Mouse (Mus musculus) left cerebral cortex, postnatal 4 days (tissue): ENCODE measurements around the gene Rapgef1. TPM values are rescaled to one million over a fixed set of nuclear protein-coding genes. Genes with fewer than 3 reads are reported as not detected.
A peak's percentile ranks its signal among the peaks of the same experiment; 100 is the strongest.
"Not testable (repeated sequence)": the region's sequence is repeated elsewhere in the genome, so short reads cannot be mapped to it uniquely, and the experiment has no call there.

Experiments used
- DNase-seq: peaks from one replicate; pipeline ENCODE4 v3.0.0-alpha.2; 2022
- intact Hi-C: fragments of 180-260 bp; cut with DNase I; formaldehyde crosslinking; loops from one replicate; pipeline ENCODE4 v1.15.1; 2025
- total RNA-seq, 2 experiments: library from RNA; stranded (reverse); gene quantifications; 2 replicates each; pipeline ENCODE4 v1.2.3; 2021

The Rapgef1 gene
- total RNA-seq, 2 experiments from 2014 or later: 149 to 155 TPM

- intact Hi-C loops: no loop called here
- no peak for DNase-seq
These were observed 113.0 kb downstream of the Rapgef1 start for GRCm38 (mm10) chr2:29732559-29732958.

GRCm38 (mm10) chr2:29733348-29733747 is 113.8 kb downstream of the Rapgef1 start:
- intact Hi-C loops: no loop called here
- no peak for DNase-seq

DNA sequence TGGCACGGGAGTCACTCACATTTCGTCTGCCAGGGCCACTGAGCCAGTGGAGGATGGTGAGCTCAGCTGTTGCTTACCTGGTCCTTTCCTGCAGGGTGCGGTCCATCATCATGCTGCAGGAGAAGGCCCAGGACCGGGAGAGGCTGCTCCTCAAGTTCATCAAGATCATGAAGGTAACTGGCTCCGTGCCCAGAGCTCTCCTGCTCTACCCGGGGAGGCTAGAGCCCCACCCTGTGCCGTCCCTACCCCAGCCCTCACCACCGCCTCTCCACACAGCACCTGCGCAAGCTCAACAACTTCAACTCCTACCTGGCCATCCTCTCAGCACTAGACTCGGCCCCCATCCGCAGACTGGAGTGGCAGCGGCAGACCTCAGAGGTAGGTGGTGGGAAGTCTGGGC is 116.2 kb downstream of the Rapgef1 start:
- intact Hi-C loops: no loop called here
- no peak for DNase-seq

DNA sequence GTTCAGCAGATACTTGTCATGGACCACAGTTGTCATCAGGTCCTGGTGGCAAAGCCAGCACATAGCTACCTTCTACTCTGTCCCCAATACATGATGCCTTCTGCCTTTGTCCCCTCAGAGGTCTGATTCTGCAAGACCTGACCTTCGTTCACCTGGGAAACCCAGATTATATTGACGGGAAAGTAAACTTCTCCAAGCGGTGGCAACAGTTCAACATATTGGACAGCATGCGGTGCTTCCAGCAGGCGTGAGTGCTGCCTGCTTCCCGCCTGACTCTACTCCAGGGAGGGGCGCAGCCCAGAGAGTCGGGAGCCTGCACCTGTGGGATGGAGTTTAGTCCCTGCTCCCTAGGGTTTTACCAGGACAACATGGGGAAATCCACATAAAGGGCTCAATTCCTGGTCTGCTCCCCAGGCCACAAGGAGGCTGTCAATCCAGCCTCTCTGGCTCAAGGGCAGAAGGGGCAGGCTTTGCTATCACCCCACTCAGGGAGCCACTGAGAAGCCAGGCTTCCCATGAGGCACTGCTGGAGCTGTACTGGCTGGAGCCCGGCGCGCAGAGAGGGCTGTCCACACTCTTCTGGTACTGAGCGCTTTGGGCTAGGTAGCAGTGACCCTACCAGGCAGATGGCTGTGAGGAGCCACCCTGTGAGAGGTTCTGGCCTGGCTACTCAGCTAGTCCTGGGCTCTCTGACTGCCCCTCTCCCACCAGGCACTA is 117.8 kb downstream of the Rapgef1 start:
- DNase-seq: no peak
- intact Hi-C loops: no loop called here

- intact Hi-C loops: no loop called here
- no peak for DNase-seq
These were observed 119.3 kb downstream of the Rapgef1 start for GRCm38 (mm10) chr2:29738799-29739198.

- no peak for DNase-seq
- intact Hi-C loops: no loop called here
These were observed 119.8 kb downstream of the Rapgef1 start for GRCm38 (mm10) chr2:29739368-29739767.

GRCm38 (mm10) chr2:29741207-29741606 is 121.7 kb downstream of the Rapgef1 start:
- intact Hi-C loops: no loop called here
- no peak for DNase-seq

DNA sequence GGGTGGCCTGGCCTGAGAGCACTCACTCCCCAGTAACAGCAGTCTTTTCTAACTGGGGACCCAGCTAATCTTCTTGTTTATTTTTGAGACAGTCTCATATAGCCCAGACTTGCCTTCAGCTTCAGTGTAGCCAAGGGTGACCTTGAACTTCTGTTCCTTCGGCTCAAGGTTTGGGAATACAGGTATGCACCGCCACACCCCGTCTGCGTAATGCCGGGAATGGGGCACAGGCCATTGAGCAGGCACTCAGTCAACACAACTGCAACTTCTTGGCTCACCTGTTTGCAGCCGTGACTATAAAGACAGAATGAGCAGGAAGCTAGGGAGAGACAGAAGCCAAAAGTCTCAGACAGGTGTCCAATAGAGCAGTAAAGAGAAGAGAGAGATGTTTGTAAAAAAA is 124.7 kb downstream of the Rapgef1 start:
- intact Hi-C loops: no loop called here
- no peak for DNase-seq

DNA sequence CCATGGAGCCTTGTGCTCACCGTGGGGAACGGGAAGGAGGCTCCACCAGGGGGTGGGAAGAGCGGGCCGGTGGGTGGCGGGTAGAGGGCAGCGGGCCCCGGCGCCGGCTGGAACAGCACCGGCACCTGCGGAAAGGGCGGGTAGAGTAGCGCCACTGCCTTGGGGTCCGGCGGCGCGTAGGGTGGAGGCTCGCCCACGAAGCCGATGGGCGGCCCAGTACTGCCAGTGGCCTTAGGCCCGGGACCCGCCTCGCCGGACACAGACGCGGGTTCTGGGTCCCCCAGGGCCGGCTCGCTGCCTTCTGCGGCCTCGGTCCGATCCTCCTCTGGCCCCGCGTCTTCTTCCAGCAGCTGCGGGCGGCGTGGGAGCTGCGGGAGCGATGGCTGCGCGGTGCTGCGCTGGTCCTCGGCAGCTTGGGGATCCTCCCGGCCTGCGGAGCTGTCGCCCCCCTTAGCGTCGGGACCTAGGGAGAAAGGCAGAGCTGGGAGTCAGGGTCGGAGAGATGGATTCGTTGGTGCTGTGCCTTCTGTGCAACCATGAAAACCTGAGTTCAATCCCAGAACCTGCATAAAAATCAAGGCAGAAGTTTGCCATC is 127.8 kb downstream of the Rapgef1 start:
- DNase-seq: no peak
- intact Hi-C loops: no loop called here

DNA sequence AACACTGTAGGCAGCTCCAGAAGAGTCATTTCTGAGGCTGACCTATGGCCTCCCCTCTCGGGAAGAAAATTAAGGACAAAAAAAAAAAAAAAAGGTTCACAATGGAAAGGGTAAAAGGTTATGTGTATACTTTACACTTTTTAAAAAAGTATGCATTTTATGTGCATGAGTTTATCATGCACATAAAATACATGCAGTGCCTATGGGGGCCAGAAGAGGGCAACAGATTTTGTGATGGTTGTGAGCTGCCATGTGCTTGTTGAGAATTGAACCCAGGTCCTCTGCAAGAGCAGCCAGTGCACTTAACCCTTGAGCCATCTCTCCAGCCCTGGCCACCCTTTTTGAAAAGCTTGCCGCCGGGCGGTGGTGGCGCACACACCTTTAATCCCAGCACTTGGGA is 128.3 kb downstream of the Rapgef1 start:
- no peak for DNase-seq
- intact Hi-C loops: no loop called here

- intact Hi-C loops: no loop called here
- DNase-seq: no peak
These were observed 129.0 kb downstream of the Rapgef1 start for GRCm38 (mm10) chr2:29748499-29748898.

GRCm38 (mm10) chr2:29751497-29751896 is 132.0 kb downstream of the Rapgef1 start, which contains the start of gene Gm13420:
TSS of gene Gm13420 (minus strand) at chr2:29751685.
- intact Hi-C loops: no loop called here
- no peak for DNase-seq

GRCm38 (mm10) chr2:29752397-29752796 is 132.9 kb downstream of the Rapgef1 start:
- intact Hi-C loops: no loop called here

GRCm38 (mm10) chr2:29755693-29756092 is 136.2 kb downstream of the Rapgef1 start:
- no peak for DNase-seq
- intact Hi-C loops: no loop called here

More at GRCm38 (mm10) chr2:29752397-29752796, 132.9 kb downstream of the Rapgef1 start:
- no peak for DNase-seq

- DNase-seq: peak; percentile 69
- intact Hi-C loops: no loop called here
These were observed 145.3 kb downstream of the Rapgef1 start for GRCm38 (mm10) chr2:29764831-29765230.

- DNase-seq: no peak
- intact Hi-C loops: no loop called here
These were observed 148.6 kb downstream of the Rapgef1 start for GRCm38 (mm10) chr2:29767976-29768709.

DNA sequence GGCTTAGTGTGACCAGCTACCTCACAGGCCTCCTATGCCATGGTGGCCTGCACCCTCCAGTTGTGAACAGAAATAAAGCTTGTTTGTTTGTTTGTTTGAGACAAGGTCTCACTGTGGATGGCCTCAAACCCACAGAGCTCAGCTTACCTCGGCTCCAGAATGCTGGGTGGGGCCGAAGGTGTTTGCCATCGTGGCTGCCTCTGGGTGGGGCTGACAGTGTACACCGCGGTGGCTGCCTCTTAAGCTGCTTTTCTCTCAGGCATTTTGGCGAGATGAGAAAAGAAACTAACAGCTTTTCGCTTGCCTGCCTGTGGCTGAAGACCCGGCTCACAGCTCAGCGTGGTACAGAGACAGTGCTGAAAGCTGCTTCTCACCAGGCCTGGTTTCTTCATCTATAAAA is 149.4 kb downstream of the Rapgef1 start:
- DNase-seq: no peak
- intact Hi-C loops: no loop called here

DNA sequence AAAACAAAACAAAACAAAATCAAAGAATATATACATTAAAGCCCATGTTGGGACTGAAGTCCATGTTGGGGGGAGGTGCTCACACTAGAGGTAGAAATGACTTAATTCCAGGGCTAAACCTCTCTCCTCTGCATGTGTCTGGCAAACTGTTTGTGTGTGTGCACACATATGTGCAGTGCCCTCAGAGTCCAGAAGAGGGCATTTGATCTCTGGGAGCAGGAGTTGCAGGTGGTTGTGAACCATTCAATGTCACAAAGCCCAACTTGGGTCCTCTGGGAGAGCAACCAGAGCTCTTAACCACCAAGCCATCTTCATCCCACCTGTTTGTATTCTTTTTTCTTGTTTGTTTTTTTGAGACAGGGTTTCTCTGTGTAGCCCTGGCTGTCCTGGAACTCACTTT is 150.6 kb downstream of the Rapgef1 start:
- DNase-seq: no peak
- intact Hi-C loops: no loop called here

DNA sequence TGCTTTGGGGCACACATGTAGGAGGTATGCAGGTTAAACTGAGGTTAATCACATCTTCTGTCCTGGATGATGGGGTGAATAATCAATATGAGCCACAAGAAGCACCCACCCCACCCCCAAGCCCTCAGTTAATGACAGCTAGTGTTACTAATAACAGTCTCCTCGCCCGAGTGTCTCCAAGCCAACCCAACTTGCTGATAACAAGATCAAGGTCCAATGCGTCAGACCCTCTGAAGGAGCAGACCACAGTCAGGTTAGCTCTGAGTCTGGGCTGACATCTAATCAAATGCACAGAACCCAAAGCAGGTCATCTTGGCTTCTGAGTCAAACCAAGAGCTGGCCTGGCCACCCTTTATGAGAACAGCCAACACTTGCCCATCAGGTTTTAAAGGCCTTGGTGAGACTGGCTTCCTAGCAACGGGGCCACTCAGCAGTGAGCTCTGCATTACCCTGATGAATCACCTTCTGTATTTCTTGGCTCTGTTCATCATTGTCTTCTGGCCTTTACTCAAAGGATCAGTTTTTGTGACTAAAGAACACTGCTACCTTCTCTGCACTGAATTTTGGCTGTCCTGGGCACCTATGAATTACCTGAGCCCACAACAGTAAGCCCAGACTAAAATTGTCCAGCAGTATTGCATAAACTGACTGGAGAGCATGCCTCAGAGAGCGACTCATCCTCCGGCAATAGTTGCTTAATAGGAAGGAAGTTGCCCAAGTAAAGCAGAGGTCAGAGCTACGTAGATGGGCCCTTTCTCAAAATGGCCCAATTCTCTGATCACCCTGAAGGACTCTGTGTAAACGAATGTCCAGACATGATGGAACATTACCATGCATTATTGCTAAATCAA is 152.3 kb downstream of the Rapgef1 start:
- intact Hi-C loops: no loop called here

DNA sequence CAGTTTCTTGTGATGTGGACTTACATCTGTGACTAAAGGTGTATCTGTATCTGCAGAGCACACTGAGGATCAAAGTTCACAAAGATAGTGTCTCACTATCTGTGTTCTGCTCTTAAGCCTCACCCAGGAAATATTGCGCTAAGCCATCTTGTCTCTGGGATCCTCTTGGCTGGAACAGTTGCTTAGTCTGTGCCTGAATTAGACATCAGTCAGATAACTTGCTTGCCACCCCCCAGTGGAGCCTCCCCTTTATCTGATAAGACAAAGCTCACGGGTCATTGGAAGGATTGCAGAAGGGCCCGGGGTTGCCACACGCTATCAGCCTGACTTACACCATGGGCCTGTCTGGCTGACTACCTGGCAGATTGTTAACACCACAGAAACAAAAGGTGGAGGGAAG is 153.8 kb downstream of the Rapgef1 start:
- intact Hi-C loops: no loop called here
- DNase-seq: no peak

More for the DNA sequence above, 152.3 kb downstream of the Rapgef1 start:
- no peak for DNase-seq

GRCm38 (mm10) chr2:29781256-29781655 is 161.7 kb downstream of the Rapgef1 start:
- intact Hi-C loops, DNase-seq: not testable (repeated sequence)
